9 mouse cellular contexts compared by ENCODE assay signal in the genomic region with DNA sequence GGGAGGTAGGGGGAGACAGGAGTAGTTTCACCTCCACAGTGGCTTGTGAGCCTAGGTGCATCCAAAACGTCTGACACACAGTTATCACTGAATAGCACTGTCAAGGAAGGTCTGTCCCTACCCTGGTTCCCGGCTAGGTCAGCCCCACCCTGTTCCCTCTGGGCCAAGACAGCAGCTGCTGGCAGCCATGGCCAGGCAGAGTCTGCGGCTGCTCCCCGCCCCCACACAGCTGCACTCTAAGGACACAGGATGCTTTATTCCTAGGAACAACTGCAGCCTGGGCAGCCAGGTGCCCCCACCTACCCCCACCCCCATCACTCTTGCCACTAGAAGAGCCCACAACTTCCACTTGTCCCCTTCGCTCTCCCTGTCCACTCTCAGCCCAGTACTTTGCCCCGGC.
DNase-seq lines count a peak whose midpoint lies in the region; ATAC-seq and TF ChIP-seq lines count a peak whose summit lies in the region.
"Had no signal": no experiment of that assay in that cellular context is flagged by ENCODE, and none has a peak within 500 bp of the region (broad histone marks: within the 10 kb centered on the region; RNA-seq: fewer than 3 reads in every experiment).

No protein-coding gene starts in this region.

- H3K27ac ChIP-seq in ES-Bruce4 (ENCODE audit: insufficient read depth, low read length) = peak overlapping the region; percentile 11; the same call in 1 of the 2 replicates
- peak overlapping the region; percentile 87 for H3K27ac ChIP-seq in forebrain, embryonic 14.5 days (ENCODE audit: low read depth, low read length)
- H3K27ac ChIP-seq in lung, postnatal 0 days (ENCODE audit: low read length) = no peak overlapping the region

- no peaks in the 10 kb centered on the region for H3K27me3 ChIP-seq in ES-Bruce4 (ENCODE audit: control insufficient read depth, insufficient read depth, low read length, poor library complexity, severe bottlenecking)
- H3K27me3 ChIP-seq in forebrain, embryonic 14.5 days (replicated peaks; ENCODE audit: control insufficient read depth, insufficient read depth, low read length) = no peaks in the 10 kb centered on the region
- no peaks in the 10 kb centered on the region for H3K27me3 ChIP-seq in lung, postnatal 0 days (replicated peaks; ENCODE audit: insufficient read depth, low read length)
- H3K27me3 ChIP-seq: CH12.LX had no signal

- TF ChIP-seq CTCF in ES-Bruce4 (IDR thresholded peaks at IDR 0.05; ENCODE audit: low read depth, low read length) = no peak
- TF ChIP-seq CTCF in lung, postnatal 0 days (IDR thresholded peaks at IDR 0.05) = no peak

- H3K4me2 ChIP-seq in forebrain, embryonic 14.5 days (ENCODE audit: low read length) = no peak overlapping the region
- no peak overlapping the region for H3K4me2 ChIP-seq in lung, postnatal 0 days (replicated peaks; ENCODE audit: low read depth, low read length)

- H3K4me1 ChIP-seq in ES-Bruce4 (ENCODE audit: control insufficient read depth, insufficient read depth, low read length) = peaks cover 4% of the 10 kb centered on the region
- peaks cover 30% of the 10 kb centered on the region for H3K4me1 ChIP-seq in forebrain, embryonic 14.5 days (ENCODE audit: control insufficient read depth, insufficient read depth, low read length)
- H3K4me1 ChIP-seq in lung, postnatal 0 days (ENCODE audit: insufficient read depth, low read depth, low read length) = no peaks in the 10 kb centered on the region

- no peak for DNase-seq in frontal cortex, postnatal 36 days (ENCODE audit: low spot score in 2 of 2)
- DNase-seq in forebrain, embryonic 14.5 days (ENCODE audit: low spot score) = peak; percentile 43
- peak; percentile 69 for DNase-seq in heart, postnatal 4 days
- DNase-seq in lung, postnatal 0 days (ENCODE audit: low spot score) = peak; percentile 40
- DNase-seq in skeletal muscle tissue, adult 2 months (ENCODE audit: low read depth, low spot score) = peak; percentile 65
- DNase-seq in layer of hippocampus, adult 9-10 months (ENCODE audit: low spot score) = no peak

- ATAC-seq in frontal cortex, adult (ENCODE audit: low TSS enrichment) = peak; percentile 48; the same call in 1 of the 2 replicates
- ATAC-seq in forebrain, embryonic 14.5 days = peak; percentile 69
- ATAC-seq in lung, postnatal 0 days = peak; percentile 50

- H3K4me3 ChIP-seq in ES-Bruce4 (ENCODE audit: low read depth, low read length) = no peak overlapping the region
- no peak overlapping the region for H3K4me3 ChIP-seq in forebrain, embryonic 14.5 days (ENCODE audit: low read depth, low read length)
- H3K4me3 ChIP-seq in lung, postnatal 0 days (ENCODE audit: low read depth, low read length) = no peak overlapping the region

- H3K36me3 ChIP-seq in ES-Bruce4 (ENCODE audit: control insufficient read depth, insufficient read depth, low read length, poor library complexity, severe bottlenecking) = no peaks in the 10 kb centered on the region
- H3K36me3 ChIP-seq in forebrain, embryonic 14.5 days (ENCODE audit: control insufficient read depth, insufficient read depth, low read length) = peaks cover 53% of the 10 kb centered on the region
- H3K36me3 ChIP-seq in lung, postnatal 0 days (ENCODE audit: insufficient read depth, low read length) = peaks cover 15% of the 10 kb centered on the region; the same call in 1 of the 2 replicates

- no peak overlapping the region for H3K9ac ChIP-seq in ES-Bruce4 (ENCODE audit: low read depth, poor library complexity, severe bottlenecking)
- H3K9ac ChIP-seq in forebrain, embryonic 14.5 days (ENCODE audit: low read length) = no peak overlapping the region
- H3K9ac ChIP-seq in lung, postnatal 0 days (replicated peaks; ENCODE audit: low read depth) = no peak overlapping the region

- no peaks in the 10 kb centered on the region for H3K9me3 ChIP-seq in ES-Bruce4 (replicated peaks; ENCODE audit: control insufficient read depth, insufficient read depth, low read length, poor library complexity, severe bottlenecking)
- H3K9me3 ChIP-seq in forebrain, embryonic 14.5 days (replicated peaks; ENCODE audit: control insufficient read depth, low read length) = no peaks in the 10 kb centered on the region
- no peaks in the 10 kb centered on the region for H3K9me3 ChIP-seq in lung, postnatal 0 days (ENCODE audit: low read length)

- TF ChIP-seq POLR2A in ES-Bruce4 (IDR thresholded peaks at IDR 0.05; ENCODE audit: insufficient read depth, low read length) = no peak

- TF ChIP-seq EP300 in ES-Bruce4 (IDR thresholded peaks at IDR 0.05; ENCODE audit: insufficient read depth, low read depth, low read length) = peak; percentile 79; the same call in 1 of the 2 replicates
- TF ChIP-seq EP300 in lung, postnatal 0 days (IDR thresholded peaks at IDR 0.05) = no peak

- WGBS in forebrain, embryonic 14.5 days = 49% methylated on average over 6 of the region's 6 CpGs
- 44% methylated on average over 6 of the region's 6 CpGs for WGBS in lung, postnatal 0 days

Comparison
In these comparisons a context has a peak if more than half of its experiments do, and no peak if none do; other contexts are left out.
1. DNase-seq: peak in forebrain, embryonic 14.5 days (single experiment), heart, postnatal 4 days (single experiment), lung, postnatal 0 days (single experiment) and skeletal muscle tissue, adult 2 months (single experiment); none in frontal cortex, postnatal 36 days (0 of 2) and layer of hippocampus, adult 9-10 months (single experiment).
2. Peak in every context shown above with its lines, with median percentiles within 50 percentile points of each other: ATAC-seq.